Mouse (Mus musculus) E14TG2a.4 (cell line): ENCODE measurements around the gene Ska3.

Source experiments
- H3K27me3 ChIP-seq: 2 replicates; pipeline ENCODE4 v1.6.1; 2014; ENCODE audit warnings: low read length, control low read depth; ENCODE audit not compliant: insufficient read depth
- H3K36me3 ChIP-seq: 2 replicates; pipeline ENCODE4 v1.6.1; 2014; ENCODE audit warnings: low read length, control low read depth; ENCODE audit not compliant: insufficient read depth
- H3K4me1 ChIP-seq: replicated peaks from 2 replicates; pipeline ENCODE4 v1.6.1; 2014; ENCODE audit warnings: low read depth, low read length, control low read depth
- H3K4me3 ChIP-seq: replicated peaks from 2 replicates; pipeline ENCODE4 v1.5.1; 2014; ENCODE audit warnings: mild to moderate bottlenecking, low read length
- H3K9me3 ChIP-seq: 2 replicates; pipeline ENCODE4 v1.6.1; 2014; ENCODE audit warnings: low read length, control low read depth
- CTCF ChIP-seq: conservative IDR thresholded peaks from 2 replicates; pipeline ENCODE4 v1.5.1; 2014; ENCODE audit warnings: low read length
- NANOG ChIP-seq: IDR thresholded peaks from 2 replicates; pipeline ENCODE4 v1.6.1; 2014; ENCODE audit warnings: borderline replicate concordance, low read length, mixed read lengths
- POU5F1 ChIP-seq: IDR thresholded peaks from 2 replicates; pipeline ENCODE4 v1.6.1; 2014; ENCODE audit warnings: low read length, borderline replicate concordance

The Ska3 gene

GRCm38 (mm10) chr14:57787406-57787805, 38.6 kb downstream of the Ska3 start:
- Histone ChIP-seq H3K27me3 (no peaks in the 10 kb centered on the region), H3K9me3 (no peaks in the 10 kb centered on the region), H3K36me3 (no peaks in the 10 kb centered on the region), H3K4me1 (no peaks in the 10 kb centered on the region; the same call in 1 of the 2 replicates), H3K4me3 (no peak overlapping the region)
- no peak for TF ChIP-seq CTCF
- TF ChIP-seq NANOG = no peak
- no peak for TF ChIP-seq POU5F1

- TF ChIP-seq CTCF (no peak), NANOG (no peak), POU5F1 (no peak)
- Histone ChIP-seq H3K27me3 (no peaks in the 10 kb centered on the region), H3K9me3 (peaks cover 23% of the 10 kb centered on the region), H3K4me1 (peaks cover 11% of the 10 kb centered on the region; the same call in 1 of the 2 replicates), H3K4me3 (no peak overlapping the region), H3K36me3 (no peaks in the 10 kb centered on the region)
Measured at GRCm38 (mm10) chr14:57772157-57772815, 53.7 kb downstream of the Ska3 start.

- H3K4me1 ChIP-seq = peaks cover 7% of the 10 kb centered on the region; the same call in 1 of the 2 replicates
Measured at GRCm38 (mm10) chr14:57769102-57769501, 56.9 kb downstream of the Ska3 start.

GRCm38 (mm10) chr14:57760447-57761412, 65.3 kb downstream of the Ska3 start:
- Histone ChIP-seq H3K4me3 (no peak overlapping the region), H3K27me3 (peaks cover 21% of the 10 kb centered on the region), H3K36me3 (no peaks in the 10 kb centered on the region), H3K9me3 (no peaks in the 10 kb centered on the region), H3K4me1 (peaks cover 18% of the 10 kb centered on the region)
- TF ChIP-seq CTCF (no peak), NANOG (no peak), POU5F1 (no peak)

More at GRCm38 (mm10) chr14:57769102-57769501, 56.9 kb downstream of the Ska3 start:
- Histone ChIP-seq H3K27me3 (no peaks in the 10 kb centered on the region), H3K36me3 (no peaks in the 10 kb centered on the region), H3K9me3 (peaks cover 9% of the 10 kb centered on the region), H3K4me3 (no peak overlapping the region)
- TF ChIP-seq POU5F1 (no peak), CTCF (no peak), NANOG (no peak)

GRCm38 (mm10) chr14:57758237-57758636, 67.7 kb downstream of the Ska3 start, which contains the start of gene Lats2:
TSS of gene Lats2 (minus strand) at chr14:57758388.
- H3K27me3 ChIP-seq = peaks cover 25% of the 10 kb centered on the region
- no peaks in the 10 kb centered on the region for H3K36me3 ChIP-seq
- no peaks in the 10 kb centered on the region for H3K9me3 ChIP-seq
- H3K4me1 ChIP-seq = peaks cover 26% of the 10 kb centered on the region
- TF ChIP-seq CTCF = no peak
- no peak for TF ChIP-seq POU5F1
- TF ChIP-seq NANOG = no peak
- no peak within 1 kb of the TSS for H3K4me3 ChIP-seq
